Mouse (Mus musculus) regulatory T cell (primary cell): ENCODE data around the gene Trpm8.

Source experiments
- in situ Hi-C: fragments of 300-600 bp; cut with MboI, MseI; formaldehyde crosslinking; loops from one replicate; pipeline ENCODE4 v1.15.1; 2025; ENCODE audit warnings: high pct_unique_total_duplicates

The Trpm8 gene

DNA sequence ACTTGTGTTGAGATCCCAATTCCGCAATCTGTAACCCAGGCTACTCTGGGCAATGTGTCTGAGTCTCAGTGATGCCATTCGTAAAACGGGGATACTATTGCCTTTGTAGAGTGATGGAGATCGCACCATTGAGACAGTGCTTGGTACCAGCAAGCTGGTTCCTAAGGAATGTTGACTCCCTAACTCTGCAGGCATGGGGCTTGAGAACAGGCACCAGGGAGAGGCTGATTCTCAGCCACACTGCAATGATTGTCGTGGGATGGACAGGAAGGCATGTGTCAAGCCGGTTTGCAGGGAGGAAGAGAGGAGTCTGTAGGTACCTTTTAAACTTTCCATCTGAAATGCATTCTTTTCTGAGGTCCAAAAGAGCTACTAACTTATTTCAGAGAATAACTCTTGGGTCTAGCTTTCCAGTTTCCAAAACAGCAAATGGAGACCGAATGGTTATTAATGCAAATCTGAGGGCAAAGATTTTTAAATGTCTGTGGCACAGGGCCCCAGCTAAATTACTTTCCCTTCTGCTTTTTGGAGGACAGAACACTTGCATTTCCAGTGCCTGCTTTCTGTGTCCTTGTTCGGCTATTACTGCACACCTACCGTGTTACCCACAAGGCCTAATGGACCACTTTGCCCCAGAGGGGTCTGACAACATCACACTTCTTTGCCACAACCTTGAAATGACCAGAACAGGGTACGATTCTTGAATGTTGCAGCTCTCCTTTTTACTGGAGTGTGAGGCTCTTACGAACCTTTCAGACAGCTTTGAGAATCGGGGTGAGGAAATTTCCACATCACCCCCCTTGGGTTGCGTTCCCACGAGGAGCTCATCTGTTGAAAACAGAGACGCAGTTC lies 6.1 kb downstream of the Trpm8 start:
- in situ Hi-C loops = loop anchor here (10.0 kb wide), 1 partner anchor 139 kb away; no protein-coding TSS in a partner anchor

- in situ Hi-C loops = loop anchor here (10.0 kb wide), 1 partner anchor 140 kb away; no protein-coding TSS in a partner anchor
Observed at GRCm38 (mm10) chr1:88284228-88284945, 6.9 kb downstream of the Trpm8 start.

- in situ Hi-C loops = loop anchor here (10.0 kb wide), 1 partner anchor 140 kb away; no protein-coding TSS in a partner anchor
Observed at GRCm38 (mm10) chr1:88284946-88285320, 7.5 kb downstream of the Trpm8 start.

- in situ Hi-C loops = loop anchor here (10.0 kb wide), 1 partner anchor 141 kb away; no protein-coding TSS in a partner anchor
Observed at GRCm38 (mm10) chr1:88285652-88286051, 8.2 kb downstream of the Trpm8 start.

DNA sequence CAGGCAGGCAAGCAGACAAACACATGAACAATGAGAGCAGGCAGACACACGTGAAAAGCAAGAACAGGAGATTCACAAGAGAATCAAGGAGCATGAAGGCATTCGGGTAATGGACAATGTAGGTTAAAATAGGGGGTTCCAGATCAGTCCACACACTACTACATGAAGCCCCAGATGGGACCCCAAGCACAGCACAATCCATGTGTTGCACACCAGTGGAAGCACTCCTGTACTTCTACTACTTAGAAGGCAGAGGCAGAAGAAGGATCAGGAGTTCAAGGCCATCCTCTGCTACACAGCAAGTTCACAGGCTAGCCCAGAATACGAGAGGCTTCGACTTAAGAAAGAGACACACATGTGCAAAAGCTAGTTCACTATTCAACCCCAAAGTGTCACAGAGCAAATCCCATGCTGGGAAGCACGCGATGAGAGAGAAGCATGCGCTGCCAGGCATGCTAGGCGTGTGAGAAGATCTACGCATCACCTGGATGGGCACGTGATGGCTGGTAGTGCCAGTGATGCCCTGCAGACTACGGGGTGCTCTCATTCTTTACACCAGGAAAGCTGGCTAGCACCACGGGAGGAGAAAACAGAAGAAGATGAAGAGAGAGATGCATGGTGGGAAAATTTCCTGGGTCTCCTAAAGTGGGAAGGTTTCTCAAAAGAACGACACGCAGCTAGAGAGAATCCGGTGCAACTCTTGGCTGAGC lies 8.8 kb downstream of the Trpm8 start:
- in situ Hi-C loops = loop anchor here (10.0 kb wide), 1 partner anchor 141 kb away; no protein-coding TSS in a partner anchor

DNA sequence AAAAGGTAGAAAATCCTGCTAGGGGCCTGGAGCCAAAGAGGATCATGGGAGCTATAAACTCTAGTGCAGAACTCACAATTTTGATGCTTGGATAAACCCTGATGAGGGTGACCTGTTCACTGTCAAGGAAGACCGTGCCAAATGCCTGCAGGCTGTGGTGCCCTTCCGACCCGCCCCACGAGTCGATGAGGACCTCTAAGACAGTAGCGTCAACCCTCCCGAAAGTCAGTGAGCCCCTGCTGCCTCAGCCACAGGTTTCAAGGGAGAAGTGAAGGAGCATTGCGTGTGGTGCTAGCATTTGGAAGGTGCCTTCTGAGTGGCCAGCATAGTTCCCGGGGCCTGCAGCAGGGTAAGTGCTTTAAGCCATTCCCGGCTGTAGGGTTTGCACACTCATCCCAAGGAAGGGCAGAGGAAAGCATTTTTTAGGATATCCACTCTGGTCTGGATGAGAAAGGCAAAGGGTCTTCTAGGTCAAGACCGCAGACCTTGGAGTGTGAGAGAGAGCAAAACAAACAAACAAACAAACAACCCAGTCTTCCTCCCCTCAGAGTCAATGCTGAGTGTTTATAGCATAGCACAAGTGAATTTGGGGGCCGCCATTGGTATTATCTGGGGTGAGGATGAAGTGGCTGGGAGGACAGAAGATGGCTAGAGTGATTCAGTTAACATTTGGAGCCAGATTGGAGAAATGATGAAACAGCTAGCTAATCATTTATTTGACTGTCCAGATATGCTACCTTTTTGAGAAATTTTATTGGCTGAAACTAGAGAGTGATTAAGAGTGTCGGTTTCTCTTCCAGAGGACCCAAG lies 9.6 kb downstream of the Trpm8 start:
- in situ Hi-C loops = loop anchor here (10.0 kb wide), 1 partner anchor 142 kb away; no protein-coding TSS in a partner anchor

GRCm38 (mm10) chr1:88287697-88287980 lies 10.2 kb downstream of the Trpm8 start:
- in situ Hi-C loops = loop anchor here (10.0 kb wide), 1 partner anchor 143 kb away; no protein-coding TSS in a partner anchor

DNA sequence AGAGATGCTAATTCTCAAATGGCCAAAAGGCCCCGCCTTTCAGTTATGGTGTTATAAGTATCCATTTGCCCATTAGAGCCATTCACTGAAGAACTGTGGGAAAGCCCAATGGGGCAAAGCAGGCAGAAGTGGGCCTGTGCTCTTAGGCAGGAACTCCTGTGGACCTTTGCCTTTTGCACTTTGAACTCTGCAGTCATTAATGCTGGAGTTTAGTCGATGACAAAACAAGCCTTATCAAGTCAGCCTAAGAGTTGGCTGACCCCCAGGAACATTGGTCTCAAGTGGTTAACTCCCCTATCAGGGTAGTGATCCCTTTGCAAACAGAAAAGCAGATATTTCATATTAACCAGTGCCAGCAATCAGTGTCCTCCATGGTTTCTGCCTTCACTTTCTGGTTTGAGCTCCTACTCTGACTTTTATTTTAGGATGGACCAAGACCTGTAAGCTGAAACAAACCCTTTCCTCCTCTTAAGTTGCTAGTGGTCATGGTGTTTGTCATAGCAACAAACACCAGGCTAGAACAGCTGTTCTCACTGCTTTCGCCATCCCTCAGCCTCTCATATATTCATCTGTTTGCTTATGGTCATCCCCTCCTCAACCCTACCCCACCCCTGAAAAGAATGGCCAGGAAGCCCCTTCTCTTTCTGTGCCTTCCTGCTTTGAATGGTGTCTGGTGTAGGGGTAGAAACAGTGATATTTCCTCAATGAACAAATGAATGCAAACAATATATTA lies 10.8 kb downstream of the Trpm8 start:
- in situ Hi-C loops = loop anchor here (10.0 kb wide), 1 partner anchor 143 kb away; no protein-coding TSS in a partner anchor

GRCm38 (mm10) chr1:88288789-88289127 lies 11.3 kb downstream of the Trpm8 start:
- in situ Hi-C loops = loop anchor here (10.0 kb wide), 1 partner anchor 144 kb away; no protein-coding TSS in a partner anchor

DNA sequence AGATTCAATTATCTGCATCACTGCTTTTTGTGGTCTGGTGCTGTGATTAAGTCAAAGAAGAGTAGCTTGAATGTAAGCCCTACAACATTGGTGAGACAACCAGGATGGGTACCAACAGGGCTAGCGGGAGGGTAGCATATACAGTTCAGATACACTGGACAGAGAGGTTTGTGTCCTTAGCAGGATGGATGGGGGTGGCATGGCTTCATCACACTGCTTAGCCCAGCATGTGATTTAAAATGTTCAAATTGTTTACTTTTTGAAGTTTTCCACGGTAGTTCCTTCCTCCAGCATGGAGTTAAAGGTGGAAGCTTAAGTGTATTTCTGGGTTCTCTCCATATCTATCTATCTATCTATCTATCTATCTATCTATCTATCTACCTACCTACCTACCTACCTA lies 11.7 kb downstream of the Trpm8 start:
- in situ Hi-C loops = loop anchor here (10.0 kb wide), 1 partner anchor 144 kb away; no protein-coding TSS in a partner anchor

- in situ Hi-C loops = loop anchor here (10.0 kb wide), 1 partner anchor 145 kb away; no protein-coding TSS in a partner anchor
Observed at GRCm38 (mm10) chr1:88289917-88290316, 12.5 kb downstream of the Trpm8 start.

GRCm38 (mm10) chr1:88290511-88290910 lies 13.1 kb downstream of the Trpm8 start:
- in situ Hi-C loops = no loop called here

- in situ Hi-C loops = no loop called here
Observed at GRCm38 (mm10) chr1:88291409-88292005, 14.0 kb downstream of the Trpm8 start.

DNA sequence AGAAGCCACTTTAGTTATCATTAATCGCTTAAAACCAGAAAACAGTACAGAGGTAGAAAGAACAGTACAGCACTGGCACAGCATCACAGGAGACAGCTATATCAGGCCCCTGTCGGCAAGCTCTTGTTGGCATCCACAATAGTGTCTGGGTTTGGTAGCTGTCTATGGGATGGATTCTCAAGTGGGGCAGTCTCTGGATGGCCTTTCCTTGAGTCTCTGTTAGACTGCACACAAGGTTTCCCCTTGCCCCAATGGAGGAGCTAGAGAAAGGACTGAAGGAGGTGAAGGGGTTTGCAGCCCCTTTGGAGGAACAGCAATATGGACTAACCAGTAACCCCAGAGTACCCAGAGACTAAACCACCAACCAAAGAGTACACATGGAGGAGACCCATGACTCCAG lies 14.6 kb downstream of the Trpm8 start:
- in situ Hi-C loops = no loop called here

GRCm38 (mm10) chr1:88294650-88295049 lies 17.2 kb downstream of the Trpm8 start:
- in situ Hi-C loops = no loop called here

- in situ Hi-C loops = no loop called here
Observed at GRCm38 (mm10) chr1:88296171-88296920, 18.9 kb downstream of the Trpm8 start.

- in situ Hi-C loops = no loop called here
Observed at GRCm38 (mm10) chr1:88297480-88298258, 20.2 kb downstream of the Trpm8 start.
